Mouse (Mus musculus) embryonic facial prominence, embryonic 11.5 days (tissue): ENCODE results near the gene Rplp2. TPM values are rescaled to one million over a fixed set of nuclear protein-coding genes. Genes with fewer than 3 reads are reported as not detected.

ENCODE experiments used
- ATAC-seq: fragments of 200-750 bp; cut with Nextera tagmentation; replicated peaks from 2 replicates; pipeline ENCODE4 v1.8.0; 2017; ENCODE audit warnings: low read depth; ENCODE audit not compliant: insufficient number of reproducible peaks, low FRiP score, low TSS enrichment
- DNase-seq: peaks from one replicate; pipeline ENCODE4 v3.0.0-alpha.2; 2015; ENCODE audit warnings: low spot score
- H3K27ac ChIP-seq: fragments of 300-500 bp; sonication (generic); replicated peaks from 2 replicates; pipeline ENCODE4 v1.5.1; 2014; ENCODE audit warnings: mild to moderate bottlenecking, low read depth, low read length, control low read depth
- H3K27me3 ChIP-seq: fragments of 300-500 bp; sonication (generic); 2 replicates; pipeline ENCODE4 v1.6.1; 2014; ENCODE audit warnings: mild to moderate bottlenecking, low read length, moderate library complexity, mixed read lengths; ENCODE audit not compliant: control insufficient read depth, insufficient read depth
- H3K36me3 ChIP-seq: fragments of 300-500 bp; sonication (generic); replicated peaks from 2 replicates; pipeline ENCODE4 v1.6.1; 2014; ENCODE audit warnings: low read depth, mild to moderate bottlenecking, low read length, moderate library complexity, mixed read lengths; ENCODE audit not compliant: control insufficient read depth, insufficient read depth
- H3K4me1 ChIP-seq: fragments of 300-500 bp; sonication (generic); 2 replicates; pipeline ENCODE4 v1.6.1; 2014; ENCODE audit warnings: low read length, mixed read lengths; ENCODE audit not compliant: control insufficient read depth, insufficient read depth
- H3K4me2 ChIP-seq: fragments of 300-500 bp; sonication (generic); 2 replicates; pipeline ENCODE4 v1.6.1; 2014; ENCODE audit warnings: low read depth, mild to moderate bottlenecking, control low read depth, low read length, moderate library complexity
- H3K4me3 ChIP-seq: fragments of 300-500 bp; sonication (generic); 2 replicates; pipeline ENCODE4 v1.5.1; 2014; ENCODE audit warnings: low read depth, low read length, control low read depth
- H3K9ac ChIP-seq: fragments of 300-500 bp; sonication (generic); replicated peaks from 2 replicates; pipeline ENCODE4 v1.6.1; 2014; ENCODE audit warnings: mild to moderate bottlenecking, control low read depth, low read length
- H3K9me3 ChIP-seq: fragments of 300-500 bp; sonication (generic); replicated peaks from 2 replicates; pipeline ENCODE4 v1.6.1; 2016; ENCODE audit warnings: mild to moderate bottlenecking, low read length, inconsistent platforms, mixed read lengths; ENCODE audit not compliant: control insufficient read depth
- WGBS: fragments of 180-500 bp; shearing (Covaris S2); extraction: QIAGEN DNeasy Blood & Tissue Kit; methylation state at CpG from one replicate; pipeline ENCODE4 v1.1.7; 2014; 5-methylcytosine and 5-hydroxymethylcytosine counted together
- polyA plus RNA-seq: library from polyadenylated mRNA; unstranded; fragments of >200 nt; fragmentation: Nextera tagmentation; extraction: Ambion mirVana; gene quantifications from 2 replicates; pipeline ENCODE4 v1.2.1, GENCODE M21; 2014

Gene Rplp2
- polyA plus RNA-seq, 1 experiment from 2014 or later = 1,064 TPM

DNA sequence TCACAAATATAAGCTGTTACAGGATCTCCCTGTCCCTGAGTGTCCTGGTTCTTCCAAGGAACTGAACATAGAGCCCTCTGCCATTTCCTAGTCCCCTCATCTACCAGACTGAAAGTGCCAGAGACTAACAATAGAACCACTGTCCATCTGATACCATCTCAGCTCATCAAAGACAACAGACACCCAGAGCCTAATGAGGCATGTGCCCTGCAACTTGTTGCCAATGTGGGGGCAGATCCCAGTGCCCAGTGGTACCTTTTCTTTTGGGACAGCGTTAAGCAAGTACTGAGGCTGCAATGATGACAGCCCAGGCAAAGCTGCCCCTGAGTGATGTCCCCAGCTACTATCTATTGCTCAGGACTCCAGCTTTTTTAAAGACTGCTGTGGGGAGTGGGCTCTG lies 39.1 kb downstream of the Rplp2 start:
- no peak overlapping the region for H3K9ac ChIP-seq
- H3K9me3 ChIP-seq = no peaks in the 10 kb centered on the region
- H3K27ac ChIP-seq = no peak overlapping the region
- H3K4me2 ChIP-seq = no peak overlapping the region
- ATAC-seq (no peak), DNase-seq (no peak)
- 100% methylated on average over 1 of the region's 1 CpGs for WGBS
- H3K36me3 ChIP-seq = no peaks in the 10 kb centered on the region
- H3K4me1 ChIP-seq = peaks cover 5% of the 10 kb centered on the region; the same call in 1 of the 2 replicates
- no peak overlapping the region for H3K4me3 ChIP-seq
- H3K27me3 ChIP-seq = peaks cover 4% of the 10 kb centered on the region; the same call in 1 of the 2 replicates

DNA sequence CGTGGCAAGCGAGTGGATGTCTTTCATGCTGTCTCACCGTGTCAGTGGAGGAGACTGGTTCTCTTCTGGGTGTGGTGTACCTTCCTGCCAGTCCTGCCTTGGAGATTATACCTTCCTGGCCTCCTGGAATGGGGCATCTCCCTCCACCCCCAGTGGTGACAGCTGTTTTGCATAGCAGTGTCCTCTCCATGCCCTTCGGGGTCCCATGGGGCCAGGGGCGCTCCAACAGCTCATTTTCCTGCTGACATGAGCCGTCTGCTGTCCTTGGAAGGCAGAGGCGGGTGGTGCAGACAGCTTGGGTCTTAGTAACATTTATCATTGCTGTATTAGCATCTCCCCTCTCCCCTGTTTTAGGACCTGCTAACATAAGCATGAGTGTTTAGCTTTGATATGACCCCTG lies 40.0 kb downstream of the Rplp2 start:
- no peak overlapping the region for H3K9ac ChIP-seq
- no peaks in the 10 kb centered on the region for H3K9me3 ChIP-seq
- peaks cover 4% of the 10 kb centered on the region; the same call in 1 of the 2 replicates for H3K27me3 ChIP-seq
- peaks cover 5% of the 10 kb centered on the region; the same call in 1 of the 2 replicates for H3K4me1 ChIP-seq
- H3K27ac ChIP-seq = no peak overlapping the region
- no peak for DNase-seq
- no peak overlapping the region for H3K4me2 ChIP-seq
- H3K36me3 ChIP-seq = no peaks in the 10 kb centered on the region
- no peak overlapping the region for H3K4me3 ChIP-seq
- no peak for ATAC-seq
- 68% methylated on average over 7 of the region's 7 CpGs for WGBS

DNA sequence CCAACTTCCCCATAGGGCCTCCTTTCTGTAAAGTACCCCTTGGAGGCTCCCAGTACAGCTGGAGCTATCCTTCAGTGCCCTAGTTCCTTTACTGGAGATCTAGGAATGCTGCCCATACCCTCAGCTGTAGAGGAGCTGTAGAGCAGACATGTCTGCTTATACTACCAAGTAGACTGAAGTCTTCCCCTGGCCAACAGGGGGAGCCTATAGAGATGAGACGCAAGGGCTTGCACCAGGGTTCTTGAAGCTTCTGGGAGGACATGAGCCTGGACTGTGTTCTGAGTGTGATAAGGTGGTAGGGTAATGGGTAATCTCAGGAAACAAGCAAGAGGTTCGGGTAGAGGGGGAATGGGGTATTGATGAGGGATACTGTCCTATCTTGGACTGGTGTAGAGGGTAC lies 44.0 kb downstream of the Rplp2 start:
- no peak overlapping the region for H3K9ac ChIP-seq
- WGBS = 86% methylated on average over 2 of the region's 2 CpGs
- no peaks in the 10 kb centered on the region for H3K27me3 ChIP-seq
- H3K4me3 ChIP-seq = no peak overlapping the region
- no peak for DNase-seq
- no peaks in the 10 kb centered on the region for H3K36me3 ChIP-seq
- no peak for ATAC-seq
- H3K4me1 ChIP-seq = no peaks in the 10 kb centered on the region
- no peak overlapping the region for H3K27ac ChIP-seq
- H3K4me2 ChIP-seq = no peak overlapping the region
- no peaks in the 10 kb centered on the region for H3K9me3 ChIP-seq

DNA sequence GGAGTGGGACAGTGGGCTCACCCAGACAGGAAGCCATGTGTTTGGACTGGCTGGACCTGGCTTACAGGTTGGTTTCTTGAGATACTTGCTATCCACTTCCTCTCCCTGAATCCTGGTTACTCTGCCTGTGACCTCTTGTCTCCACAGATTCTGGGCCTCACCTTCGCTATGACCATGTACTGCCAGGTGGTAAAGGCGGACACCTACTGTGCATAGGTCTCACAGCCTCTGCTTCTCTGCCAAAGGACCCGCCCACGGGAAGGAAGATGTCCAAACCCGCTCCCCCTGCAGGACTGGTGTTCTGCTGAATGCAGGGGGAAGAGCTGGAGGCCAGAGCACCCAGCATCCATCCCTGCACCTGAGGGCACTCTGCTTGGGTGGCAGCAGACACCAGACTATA lies 45.6 kb downstream of the Rplp2 start:
- no peaks in the 10 kb centered on the region for H3K4me1 ChIP-seq
- H3K9ac ChIP-seq = no peak overlapping the region
- no peaks in the 10 kb centered on the region for H3K9me3 ChIP-seq
- H3K27ac ChIP-seq = no peak overlapping the region
- DNase-seq (no peak), ATAC-seq (no peak)
- H3K4me2 ChIP-seq = no peak overlapping the region
- H3K36me3 ChIP-seq = no peaks in the 10 kb centered on the region
- no peak overlapping the region for H3K4me3 ChIP-seq
- H3K27me3 ChIP-seq = no peaks in the 10 kb centered on the region
- WGBS = 81% methylated on average over 5 of the region's 5 CpGs

DNA sequence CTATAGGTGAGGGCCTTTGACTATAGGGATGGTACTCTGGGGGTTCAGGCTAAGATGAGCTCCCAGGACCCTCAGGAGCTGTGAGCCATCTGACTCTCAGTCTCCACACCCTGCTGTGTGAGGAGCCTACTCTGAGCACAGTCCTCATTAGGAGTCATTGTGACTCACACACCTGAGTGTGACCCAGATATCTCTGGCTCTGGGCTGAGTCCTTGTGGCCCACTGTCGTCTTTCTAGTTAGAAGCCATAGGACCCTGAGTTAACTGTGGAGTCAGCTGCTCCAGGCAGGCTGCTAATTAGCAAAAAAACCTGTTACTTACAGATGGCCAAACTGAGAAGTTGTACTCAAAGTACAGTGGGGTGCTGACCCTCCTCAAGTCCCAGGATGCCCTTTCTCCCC lies 46.6 kb downstream of the Rplp2 start:
- Histone ChIP-seq H3K4me1 (no peaks in the 10 kb centered on the region), H3K4me2 (no peak overlapping the region), H3K36me3 (no peaks in the 10 kb centered on the region), H3K4me3 (no peak overlapping the region), H3K9ac (no peak overlapping the region), H3K9me3 (no peaks in the 10 kb centered on the region), H3K27me3 (no peaks in the 10 kb centered on the region), H3K27ac (no peak overlapping the region)
- no peak for ATAC-seq
- no peak for DNase-seq
- WGBS = 83% methylated on average over 1 of the region's 1 CpGs

DNA sequence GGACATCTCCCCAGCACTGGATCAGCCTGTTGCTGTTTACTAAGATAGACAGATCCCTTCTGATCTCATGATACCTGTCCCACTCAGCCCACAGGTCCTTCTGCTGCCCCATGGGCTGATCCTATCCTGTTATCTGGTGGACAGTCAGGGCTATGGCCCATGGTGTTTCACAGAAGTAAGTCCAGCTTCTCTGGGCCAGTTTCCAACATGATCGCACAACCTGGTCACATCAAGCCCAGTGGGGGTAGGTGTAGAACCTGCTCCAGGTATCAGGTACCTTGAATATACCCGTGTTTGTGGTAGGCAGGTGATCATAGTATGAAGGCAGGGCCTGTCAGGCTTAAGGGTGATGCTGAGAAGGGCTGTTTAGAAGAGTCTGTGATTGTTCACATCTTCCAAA lies 48.2 kb downstream of the Rplp2 start:
- 85% methylated on average over 2 of the region's 2 CpGs for WGBS
- no peaks in the 10 kb centered on the region for H3K4me1 ChIP-seq
- H3K27ac ChIP-seq = no peak overlapping the region
- no peaks in the 10 kb centered on the region for H3K36me3 ChIP-seq
- H3K27me3 ChIP-seq = no peaks in the 10 kb centered on the region
- no peak overlapping the region for H3K4me2 ChIP-seq
- no peak overlapping the region for H3K4me3 ChIP-seq
- no peaks in the 10 kb centered on the region for H3K9me3 ChIP-seq
- ATAC-seq (no peak), DNase-seq (no peak)
- no peak overlapping the region for H3K9ac ChIP-seq

DNA sequence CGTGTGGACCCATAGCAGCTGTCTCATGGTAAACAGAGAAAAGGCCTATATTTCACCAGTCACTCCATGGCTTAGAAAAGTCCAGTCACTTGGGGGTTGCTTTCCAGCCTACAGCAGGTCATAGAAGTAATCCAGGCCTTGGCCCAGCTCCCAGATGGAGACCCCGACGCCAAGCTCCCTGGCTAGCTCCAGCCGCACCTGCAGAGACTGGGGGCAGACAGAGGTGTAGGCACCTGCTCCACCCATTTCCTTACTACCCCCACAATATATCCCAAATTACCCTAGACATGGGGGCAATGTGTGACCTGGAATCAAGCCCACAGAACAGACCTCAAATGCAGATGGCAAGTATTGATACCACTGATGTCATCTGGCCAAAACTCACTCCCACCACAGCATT lies 48.8 kb downstream of the Rplp2 start:
- 93% methylated on average over 4 of the region's 4 CpGs for WGBS
- Histone ChIP-seq H3K9me3 (no peaks in the 10 kb centered on the region), H3K27me3 (no peaks in the 10 kb centered on the region), H3K4me1 (no peaks in the 10 kb centered on the region), H3K9ac (no peak overlapping the region), H3K36me3 (no peaks in the 10 kb centered on the region), H3K27ac (no peak overlapping the region), H3K4me3 (no peak overlapping the region), H3K4me2 (no peak overlapping the region)
- ATAC-seq = no peak
- DNase-seq = no peak

DNA sequence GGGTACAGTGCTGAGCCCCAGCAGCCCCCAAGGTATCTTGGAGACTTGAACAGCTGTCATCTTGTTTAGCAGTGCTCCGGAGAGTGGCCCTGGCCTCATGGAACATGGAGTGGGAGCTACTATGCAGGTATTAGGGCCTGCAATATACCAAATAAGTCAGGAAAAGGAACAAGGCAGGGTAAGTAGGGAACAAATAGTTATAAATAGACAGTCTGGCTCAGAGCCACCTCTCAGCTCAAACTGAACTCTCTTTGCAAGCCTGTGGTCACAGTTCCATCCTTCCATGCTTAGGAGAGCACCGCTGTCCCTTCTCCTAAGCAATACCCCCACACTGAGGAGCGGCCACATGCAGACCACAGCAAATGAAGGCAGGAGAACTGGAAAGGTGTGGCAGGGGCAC lies 50.4 kb downstream of the Rplp2 start:
- Histone ChIP-seq H3K4me1 (no peaks in the 10 kb centered on the region), H3K27me3 (no peaks in the 10 kb centered on the region), H3K27ac (no peak overlapping the region), H3K36me3 (no peaks in the 10 kb centered on the region), H3K9ac (no peak overlapping the region), H3K9me3 (no peaks in the 10 kb centered on the region), H3K4me2 (no peak overlapping the region), H3K4me3 (no peak overlapping the region)
- 95% methylated on average over 3 of the region's 3 CpGs for WGBS
- no peak for DNase-seq
- ATAC-seq = no peak
